Mouse (Mus musculus) kidney, postnatal 14 days (tissue): ENCODE results near the gene Duox2.

Experiments used
- DNase-seq: peaks from one replicate; pipeline ENCODE4 v3.0.0; 2022; ENCODE audit warnings: mixed read lengths

The Duox2 gene

GRCm38 (mm10) chr2:122301921-122302573 is 3.8 kb upstream of the Duox2 start:
- no peak for DNase-seq

- DNase-seq: peak; percentile 40
Measured at GRCm38 (mm10) chr2:122301081-122301920, 3.1 kb upstream of the Duox2 start.

GRCm38 (mm10) chr2:122300656-122301020 is 2.4 kb upstream of the Duox2 start:
- no peak for DNase-seq

GRCm38 (mm10) chr2:122299911-122300655 is 1.8 kb upstream of the Duox2 start:
- DNase-seq: no peak

GRCm38 (mm10) chr2:122298596-122299490 is 594 bp upstream of the Duox2 start, which contains the start of gene Duoxa2:
TSS of gene Duoxa2 (plus strand) at chr2:122298900.
- DNase-seq: peak; percentile 33

- no peak for DNase-seq
Measured at GRCm38 (mm10) chr2:122297271-122298095, 766 bp downstream of the Duox2 start.

GRCm38 (mm10) chr2:122294916-122295315 is 3.3 kb downstream of the Duox2 start:
- DNase-seq: no peak

GRCm38 (mm10) chr2:122286137-122286536 is 12.1 kb downstream of the Duox2 start:
- peak; percentile 11 for DNase-seq

- DNase-seq: no peak
Measured at GRCm38 (mm10) chr2:122284091-122284490, 14.2 kb downstream of the Duox2 start.

GRCm38 (mm10) chr2:122278769-122279168 is 19.5 kb downstream of the Duox2 start:
- no peak for DNase-seq

- DNase-seq: peak; percentile 13
Measured at GRCm38 (mm10) chr2:122266407-122267193, 31.6 kb downstream of the Duox2 start.

- no peak for DNase-seq
Measured at GRCm38 (mm10) chr2:122264690-122265089, 33.6 kb downstream of the Duox2 start.

GRCm38 (mm10) chr2:122260729-122261128 is 37.5 kb downstream of the Duox2 start:
- no peak for DNase-seq

GRCm38 (mm10) chr2:122255997-122256396 is 42.3 kb downstream of the Duox2 start:
- DNase-seq: no peak

- no peak for DNase-seq
Measured at GRCm38 (mm10) chr2:122247786-122248185, 50.5 kb downstream of the Duox2 start.

- peak; percentile 88 for DNase-seq
Measured at GRCm38 (mm10) chr2:122243671-122244131, 54.5 kb downstream of the Duox2 start.

- DNase-seq: peak; percentile 50
Measured at GRCm38 (mm10) chr2:122241935-122242334, 56.3 kb downstream of the Duox2 start.

GRCm38 (mm10) chr2:122241226-122241625 is 57.0 kb downstream of the Duox2 start:
- DNase-seq: peak; percentile 21

GRCm38 (mm10) chr2:122240735-122241134 is 57.5 kb downstream of the Duox2 start:
- DNase-seq: no peak

GRCm38 (mm10) chr2:122237891-122238470 is 60.3 kb downstream of the Duox2 start:
- no peak for DNase-seq
